Mouse (Mus musculus) G1E (cell line): ENCODE measurements around the gene Hsf4. TPM values are rescaled to one million over a fixed set of nuclear protein-coding genes. Genes with fewer than 3 reads are reported as not detected.

Experiments
- ATAC-seq: 2 replicates; pipeline ENCODE4 v1.8.0; 2016; ENCODE audit warnings: mild to moderate bottlenecking; ENCODE audit not compliant: insufficient number of reproducible peaks, poor library complexity, low FRiP score, severe bottlenecking; ENCODE audit errors: extremely low read depth
- DNase-seq: peaks from one replicate; pipeline ENCODE4 v3.0.0; 2012; ENCODE audit warnings: low spot score
- H3K27me3 ChIP-seq: 2 replicates; pipeline ENCODE4 v1.6.1; 2012; ENCODE audit warnings: mild to moderate bottlenecking, low read length, inconsistent platforms; ENCODE audit not compliant: insufficient read depth
- H3K36me3 ChIP-seq: replicated peaks from 2 replicates; pipeline ENCODE3; 2012; ENCODE audit warnings: mild to moderate bottlenecking, inconsistent platforms
- H3K4me1 ChIP-seq: 2 replicates; pipeline ENCODE4 v1.6.1; 2012; ENCODE audit warnings: low read depth, low read length, inconsistent platforms, mixed read lengths; ENCODE audit not compliant: insufficient read depth
- H3K4me3 ChIP-seq: 2 replicates; pipeline ENCODE4 v1.5.1; 2012; ENCODE audit warnings: low read depth, mild to moderate bottlenecking, inconsistent platforms, low read length, moderate library complexity, mixed read lengths
- H3K9me3 ChIP-seq: replicated peaks from 2 replicates; pipeline ENCODE4 v1.6.1; 2012; ENCODE audit warnings: inconsistent platforms
- CTCF ChIP-seq: IDR thresholded peaks from 2 replicates; pipeline ENCODE4 v1.5.1; 2012; ENCODE audit warnings: low read depth, low read length, inconsistent platforms, mixed read lengths
- GATA1 ChIP-seq: IDR thresholded peaks from 2 replicates; pipeline ENCODE4 v1.6.1; 2012; ENCODE audit warnings: borderline replicate concordance, low read length, inconsistent platforms, mixed read lengths
- GATA2 ChIP-seq: IDR thresholded peaks from 2 replicates; pipeline ENCODE4 v1.6.1; 2012; ENCODE audit warnings: low read depth, low read length, inconsistent platforms, borderline replicate concordance
- POLR2AphosphoS5 ChIP-seq: IDR thresholded peaks from 2 replicates; pipeline ENCODE4 v1.6.1; 2012; ENCODE audit warnings: low read depth, low read length, inconsistent platforms; ENCODE audit not compliant: insufficient replicate concordance
- TAL1 ChIP-seq: conservative IDR thresholded peaks from 2 replicates; pipeline ENCODE4 v1.6.1; 2012; ENCODE audit warnings: low read depth, low read length, inconsistent platforms, mixed read lengths
- polyA plus RNA-seq: library from polyadenylated mRNA; stranded (reverse); fragments of >175 nt; gene quantifications from 2 replicates; pipeline ENCODE4 v1.2.3, GENCODE M21; 2012
- total RNA-seq, 2 experiments: library from RNA; stranded (forward) in 1 of 2; stranded (reverse) in 1 of 2; fragments of 200-1000 nt in 1 of 2; fragments of >200 nt in 1 of 2; fragmentation: Nextera tagmentation in 1 of 2; gene quantifications; 2 replicates each; pipeline ENCODE4 v1.2.3; 2014 to 2017

Gene Hsf4
- total and polyA plus RNA-seq, 3 experiments: 0.39 to 0.93 (median 0.68) TPM

DNA sequence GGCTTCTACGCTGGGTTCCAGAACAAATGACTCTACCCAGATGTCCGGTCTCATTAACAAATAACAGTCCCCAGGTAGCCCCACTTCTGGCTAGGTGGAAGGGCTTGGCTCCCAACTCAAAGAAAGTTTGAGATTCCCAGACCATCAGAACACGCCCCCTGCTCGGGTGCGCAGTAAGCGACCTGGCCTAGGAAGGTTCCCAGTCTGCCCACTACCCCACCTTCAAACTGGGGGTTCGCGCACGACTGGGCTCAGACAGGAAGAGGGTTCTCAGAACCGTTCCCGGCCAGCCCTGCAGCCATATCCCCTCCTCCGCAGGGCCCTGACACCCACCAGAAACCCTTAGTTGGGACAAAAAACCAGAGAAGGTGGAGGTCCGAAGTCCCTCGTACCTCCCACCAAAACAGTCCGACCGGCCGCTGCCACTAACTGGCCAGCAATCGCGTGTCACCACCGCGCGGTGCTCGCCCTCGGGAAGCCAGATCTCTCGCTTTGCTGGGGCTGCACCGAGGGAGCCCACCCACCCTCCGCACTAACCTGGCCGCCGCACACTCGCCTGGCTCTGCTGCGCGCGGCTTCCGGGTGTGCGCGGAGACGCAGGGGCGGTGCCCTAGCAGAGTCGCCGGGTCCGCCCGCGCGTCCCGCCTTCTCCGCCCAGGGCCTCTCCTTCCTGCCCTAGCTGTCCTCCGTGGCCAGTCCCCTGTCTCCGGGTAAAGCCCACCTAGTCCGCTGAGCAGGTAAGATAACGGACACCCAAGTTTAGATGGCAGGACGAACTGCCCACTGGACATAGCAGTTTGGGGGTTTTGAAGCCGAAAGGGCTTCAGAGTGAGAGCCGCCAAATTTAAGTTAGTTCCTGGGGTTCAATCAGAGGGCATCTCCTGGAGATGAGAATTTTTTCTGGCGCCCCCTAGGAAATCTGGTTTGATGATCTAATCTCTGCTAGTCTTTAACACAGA, 5.3 kb upstream of the Hsf4 start, which contains the start of the genes Tradd and Fbxl8:
Gene Tradd (minus strand): TSS at position 586 of the 959 bp plus-strand sequence.
Gene Fbxl8 (plus strand): TSS at position 625 of the 959 bp plus-strand sequence.
- peak within 1 kb of the TSS; percentile 93 for H3K4me3 ChIP-seq
- TF ChIP-seq GATA2 (no peak), TAL1 (no peak), POLR2AphosphoS5 (no peak)
- H3K9me3 ChIP-seq: peaks cover 14% of the 10 kb centered on the region
- peak; percentile 87 for DNase-seq
- H3K4me1 ChIP-seq: peaks cover 76% of the 10 kb centered on the region
- H3K27me3 ChIP-seq: peaks cover 4% of the 10 kb centered on the region; the same call in 1 of the 2 replicates
- peak; percentile 69; the same call in 1 of the 2 replicates for ATAC-seq
- H3K36me3 ChIP-seq: peaks cover 60% of the 10 kb centered on the region

DNA sequence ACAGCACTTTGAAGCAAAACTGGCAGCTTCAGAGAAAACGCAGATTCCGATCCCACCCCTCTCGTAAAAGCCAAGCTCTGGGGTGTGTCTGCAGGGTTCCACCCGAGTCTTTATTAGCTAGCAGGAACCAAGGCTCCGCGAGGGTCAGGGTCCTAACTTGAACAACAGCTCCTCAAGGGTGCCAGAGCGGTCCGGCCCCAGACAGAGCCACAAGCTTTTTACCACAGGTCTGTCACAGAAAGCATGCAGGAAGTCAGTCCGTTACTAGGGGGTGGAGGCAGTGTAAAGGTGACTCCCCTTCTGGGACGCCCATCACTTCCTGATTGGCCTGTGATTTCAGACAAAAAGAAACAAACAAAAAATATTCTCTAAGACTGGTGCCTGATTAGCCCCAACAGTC, 4.5 kb upstream of the Hsf4 start:
- Histone ChIP-seq H3K4me1 (peaks cover 76% of the 10 kb centered on the region), H3K36me3 (peaks cover 53% of the 10 kb centered on the region), H3K27me3 (peaks cover 8% of the 10 kb centered on the region; the same call in 1 of the 2 replicates), H3K9me3 (peaks cover 14% of the 10 kb centered on the region), H3K4me3 (peak overlapping the region; percentile 93)
- ATAC-seq (peak; percentile 50; the same call in 1 of the 2 replicates), DNase-seq (peak; percentile 74)
- no peak for TF ChIP-seq GATA1

DNA sequence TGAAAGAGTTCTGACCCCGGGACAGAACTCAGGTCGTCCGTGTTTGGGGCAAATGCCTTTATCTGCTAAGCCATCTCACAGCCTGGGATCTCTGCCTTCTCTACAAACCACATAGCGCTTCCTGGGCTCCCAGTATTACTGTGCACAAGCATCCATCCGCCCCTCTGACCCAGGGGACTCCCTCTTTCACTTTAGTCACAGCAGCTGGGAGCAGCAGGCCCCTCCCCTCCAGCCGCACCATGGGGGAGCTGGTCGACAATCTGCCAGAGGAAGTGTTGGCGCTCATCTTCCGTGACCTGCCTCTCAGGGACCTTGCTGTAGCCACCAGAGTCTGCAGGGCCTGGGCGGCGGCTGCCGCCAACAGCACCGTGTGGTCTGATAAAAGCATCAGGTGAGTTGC, 2.8 kb upstream of the Hsf4 start:
- ATAC-seq (peak; percentile 35), DNase-seq (peak; percentile 62)
- Histone ChIP-seq H3K27me3 (peaks cover 19% of the 10 kb centered on the region), H3K4me3 (peak overlapping the region; percentile 45; the same call in 1 of the 2 replicates), H3K9me3 (peaks cover 10% of the 10 kb centered on the region), H3K4me1 (peaks cover 77% of the 10 kb centered on the region), H3K36me3 (peaks cover 37% of the 10 kb centered on the region)
- TF ChIP-seq TAL1 (no peak), POLR2AphosphoS5 (no peak)

DNA sequence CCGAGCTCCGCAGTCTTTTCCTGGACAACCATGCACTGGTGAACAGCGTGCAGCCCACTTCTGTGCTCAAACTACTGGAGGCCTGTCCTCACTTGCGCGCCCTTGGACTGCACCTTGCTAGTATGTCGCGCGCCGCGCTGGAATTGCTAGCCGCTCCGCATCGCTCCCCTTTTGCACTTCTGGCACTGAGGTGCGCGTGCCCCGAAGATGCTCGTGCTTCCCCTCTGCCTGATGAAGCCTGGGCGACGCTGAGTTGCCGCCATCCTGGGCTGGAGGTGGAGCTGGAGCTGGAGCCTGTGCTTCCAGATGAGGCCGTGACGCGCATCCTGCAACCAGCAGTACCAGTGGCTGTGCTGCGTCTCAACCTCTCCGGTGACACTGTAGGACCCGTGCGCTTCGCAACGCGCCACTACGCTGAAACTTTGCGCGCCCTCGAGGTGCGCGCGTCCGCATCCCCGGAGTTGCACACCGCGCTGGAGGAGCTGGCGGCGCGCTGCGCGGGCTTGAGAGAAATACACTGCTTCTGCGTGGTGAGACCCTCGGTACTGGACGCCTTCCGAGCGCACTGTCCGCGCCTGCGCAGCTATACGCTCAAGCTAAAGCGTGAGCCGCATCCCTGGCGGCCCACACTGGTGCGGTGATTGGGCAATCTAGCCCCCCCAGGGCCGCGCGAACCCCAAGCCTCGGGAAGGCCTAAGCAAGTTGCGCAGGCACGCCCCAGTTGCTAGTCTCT, 1.1 kb upstream of the Hsf4 start:
- peaks cover 31% of the 10 kb centered on the region for H3K36me3 ChIP-seq
- DNase-seq: no peak
- H3K4me3 ChIP-seq: peak overlapping the region; percentile 67; the same call in 1 of the 2 replicates
- peaks cover 25% of the 10 kb centered on the region for H3K27me3 ChIP-seq
- no peak for ATAC-seq
- peaks cover 76% of the 10 kb centered on the region for H3K4me1 ChIP-seq
- TF ChIP-seq CTCF (no peak), TAL1 (no peak), GATA1 (no peak), POLR2AphosphoS5 (no peak), GATA2 (no peak)
- peaks cover 10% of the 10 kb centered on the region for H3K9me3 ChIP-seq

DNA sequence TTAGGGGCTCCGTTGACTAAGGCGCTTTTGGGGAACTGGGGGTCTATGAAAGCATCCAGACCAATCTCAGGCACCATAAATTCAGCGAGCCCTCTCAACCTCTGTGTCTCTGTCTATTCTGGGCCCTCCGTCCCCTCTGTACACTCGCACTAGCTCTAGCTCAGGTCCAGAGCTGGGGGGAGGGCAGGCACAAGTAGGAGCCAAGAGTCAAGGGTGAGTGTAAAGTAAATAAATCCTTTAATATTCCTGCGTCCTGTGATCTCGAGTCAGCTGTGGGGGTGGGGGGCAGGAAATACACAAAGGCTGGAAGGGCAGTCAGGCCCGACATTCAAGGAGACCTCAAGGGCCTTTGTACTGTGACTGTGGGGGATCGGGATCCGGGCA, 534 bp upstream of the Hsf4 start:
- no peak for ATAC-seq
- Histone ChIP-seq H3K27me3 (peaks cover 25% of the 10 kb centered on the region), H3K4me1 (peaks cover 70% of the 10 kb centered on the region), H3K4me3 (peak overlapping the region; percentile 67), H3K9me3 (peaks cover 10% of the 10 kb centered on the region), H3K36me3 (peaks cover 31% of the 10 kb centered on the region)
- TF ChIP-seq CTCF: no peak
- TF ChIP-seq GATA2: no peak
- TF ChIP-seq POLR2AphosphoS5: no peak
- TF ChIP-seq GATA1: no peak
- no peak for TF ChIP-seq TAL1
- DNase-seq: no peak

DNA sequence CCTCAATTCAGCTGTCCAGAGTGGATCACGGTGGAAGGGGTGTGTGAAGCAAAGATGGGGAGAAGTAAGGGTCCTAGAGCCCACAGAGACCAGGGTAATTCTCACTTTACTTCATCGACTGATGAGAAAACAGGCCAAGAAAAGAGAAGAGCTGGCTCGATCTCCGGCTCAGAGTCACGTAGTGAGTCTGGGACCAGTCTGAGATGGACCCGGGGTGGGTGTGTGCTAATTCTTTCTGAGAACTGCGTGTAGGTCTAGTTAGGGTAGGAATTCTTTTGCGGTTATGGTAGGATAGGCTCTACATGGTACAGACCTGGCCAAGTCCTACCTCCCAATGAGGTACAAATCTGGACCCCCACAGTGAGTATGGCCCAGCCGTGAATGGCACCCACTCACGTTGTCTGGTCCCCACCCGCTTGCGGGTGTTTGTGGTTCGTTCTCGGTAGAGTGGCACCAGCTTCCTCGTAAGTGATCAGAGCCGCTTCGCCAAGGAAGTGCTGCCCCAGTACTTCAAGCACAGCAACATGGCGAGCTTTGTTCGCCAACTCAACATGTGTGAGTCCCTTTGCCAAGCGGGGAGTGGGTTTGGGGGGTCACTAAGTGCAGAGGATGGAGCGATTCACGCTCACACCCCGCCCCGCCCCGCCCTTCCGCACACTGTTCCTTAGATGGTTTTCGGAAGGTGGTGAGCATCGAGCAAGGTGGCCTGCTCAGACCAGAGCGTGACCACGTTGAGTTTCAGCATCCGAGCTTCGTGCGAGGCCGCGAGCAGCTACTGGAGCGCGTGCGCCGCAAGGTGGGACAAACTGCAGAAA, 707 bp downstream of the Hsf4 start:
- ATAC-seq: no peak
- Histone ChIP-seq H3K4me1 (peaks cover 64% of the 10 kb centered on the region), H3K27me3 (peaks cover 31% of the 10 kb centered on the region), H3K4me3 (peak overlapping the region; percentile 67; the same call in 1 of the 2 replicates), H3K9me3 (peaks cover 10% of the 10 kb centered on the region), H3K36me3 (peaks cover 31% of the 10 kb centered on the region)
- no peak for DNase-seq
- TF ChIP-seq GATA1 (no peak), CTCF (no peak), GATA2 (no peak), TAL1 (no peak), POLR2AphosphoS5 (no peak)
